Mouse (Mus musculus): Measurements from ENCODE around the gene Glod5.

DNA sequence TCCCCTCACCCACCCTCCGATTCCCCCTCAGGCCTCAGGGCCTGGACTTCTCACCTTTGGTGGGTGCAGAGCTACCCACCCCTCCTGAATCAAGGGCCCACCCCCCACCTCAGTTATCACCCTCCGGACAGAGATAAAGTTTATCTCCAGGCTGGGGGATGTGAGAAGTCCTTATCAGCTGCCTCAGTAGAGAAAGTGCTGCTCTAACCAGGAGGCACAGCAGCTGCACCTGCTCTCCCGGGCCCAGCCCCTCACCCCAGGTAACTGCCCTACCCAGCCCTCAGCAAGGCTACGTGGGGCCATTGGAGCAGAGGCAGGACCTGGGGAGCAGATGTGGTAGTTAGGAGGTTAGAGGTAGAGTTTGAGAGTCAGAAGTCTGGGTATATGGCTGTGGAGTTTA is 52.1 kb downstream of the Glod5 start:
- no peak for TF ChIP-seq POLR2A (IDR thresholded peaks at IDR 0.05; ENCODE audit: low read depth, low read length)
- no peak for TF ChIP-seq CTCF (IDR thresholded peaks at IDR 0.05; ENCODE audit: extremely low read depth, insufficient read depth, insufficient read length, insufficient replicate concordance)
